Mouse (Mus musculus) hindbrain, embryonic 15.5 days (tissue): ENCODE results near the gene Malsu1. TPM values are rescaled to one million over a fixed set of nuclear protein-coding genes. Genes with fewer than 3 reads are reported as not detected.

ENCODE experiments used
- ATAC-seq: fragments of 200-750 bp; cut with Nextera tagmentation; 2 replicates; pipeline ENCODE4 v1.8.0; 2017; ENCODE audit warnings: low read depth, moderate number of reproducible peaks, moderate TSS enrichment; ENCODE audit not compliant: low FRiP score
- H3K27ac ChIP-seq: fragments of 300-500 bp; sonication (generic); replicated peaks from 2 replicates; pipeline ENCODE4 v1.5.1; 2015; ENCODE audit warnings: mild to moderate bottlenecking, inconsistent platforms
- H3K27me3 ChIP-seq: fragments of 300-500 bp; sonication (generic); 2 replicates; pipeline ENCODE4 v1.6.1; 2015; ENCODE audit warnings: control low read depth, inconsistent platforms
- H3K36me3 ChIP-seq: fragments of 300-500 bp; sonication (generic); 2 replicates; pipeline ENCODE4 v1.6.1; 2015; ENCODE audit warnings: control low read depth, inconsistent platforms
- H3K4me1 ChIP-seq: fragments of 300-500 bp; sonication (generic); replicated peaks from 2 replicates; pipeline ENCODE4 v1.6.1; 2015; ENCODE audit warnings: control low read depth, inconsistent platforms
- H3K4me2 ChIP-seq: fragments of 300-500 bp; sonication (generic); 2 replicates; pipeline ENCODE4 v1.6.1; 2015; ENCODE audit warnings: moderate library complexity, mild to moderate bottlenecking, inconsistent platforms
- H3K4me3 ChIP-seq: fragments of 300-500 bp; sonication (generic); 2 replicates; pipeline ENCODE4 v1.5.1; 2015; ENCODE audit warnings: mild to moderate bottlenecking, inconsistent platforms
- H3K9ac ChIP-seq: fragments of 300-500 bp; sonication (generic); 2 replicates; pipeline ENCODE4 v1.6.1; 2015; ENCODE audit warnings: inconsistent platforms
- H3K9me3 ChIP-seq: fragments of 300-500 bp; sonication (generic); 2 replicates; pipeline ENCODE4 v1.6.1; 2016; ENCODE audit warnings: control low read depth, inconsistent platforms
- WGBS: fragments of 180-500 bp; shearing (Covaris S2); methylation state at CpG from one replicate; pipeline ENCODE4 v1.1.7; 2015; 5-methylcytosine and 5-hydroxymethylcytosine counted together
- polyA plus RNA-seq: library from polyadenylated mRNA; unstranded; fragments of >200 nt; fragmentation: Nextera tagmentation; extraction: Ambion mirVana; gene quantifications from 2 replicates; pipeline ENCODE4 v1.2.1, GENCODE M21; 2015

Gene Malsu1
- polyA plus RNA-seq, 1 experiment from 2014 or later, result 62.1 TPM

DNA sequence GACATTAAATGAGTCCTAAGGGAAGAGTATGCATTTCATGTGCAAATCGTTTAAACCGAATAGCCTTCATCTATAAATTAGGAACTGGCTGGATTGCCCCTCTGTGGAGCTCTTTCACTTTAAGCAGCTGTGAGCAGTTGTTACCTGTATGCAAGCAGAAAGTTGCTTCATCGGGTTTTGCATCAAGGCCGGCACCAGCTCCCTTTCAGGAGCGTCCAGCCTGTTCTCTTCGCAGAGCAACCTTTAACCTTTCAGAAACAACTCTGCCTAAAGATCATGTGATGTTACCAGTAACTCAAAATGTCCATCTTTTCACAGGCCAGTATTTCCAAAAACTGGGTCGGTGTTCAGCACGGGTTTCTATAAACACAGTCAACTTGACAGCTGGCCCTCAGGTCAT is 26.6 kb upstream of the Malsu1 start:
- no peak for ATAC-seq
- Histone ChIP-seq H3K4me1 (no peaks in the 10 kb centered on the region), H3K4me3 (no peak overlapping the region), H3K27ac (no peak overlapping the region), H3K36me3 (no peaks in the 10 kb centered on the region), H3K9me3 (no peaks in the 10 kb centered on the region), H3K4me2 (no peak overlapping the region), H3K9ac (no peak overlapping the region), H3K27me3 (no peaks in the 10 kb centered on the region)
- WGBS, result 77% methylated on average over 8 of the region's 8 CpGs

DNA sequence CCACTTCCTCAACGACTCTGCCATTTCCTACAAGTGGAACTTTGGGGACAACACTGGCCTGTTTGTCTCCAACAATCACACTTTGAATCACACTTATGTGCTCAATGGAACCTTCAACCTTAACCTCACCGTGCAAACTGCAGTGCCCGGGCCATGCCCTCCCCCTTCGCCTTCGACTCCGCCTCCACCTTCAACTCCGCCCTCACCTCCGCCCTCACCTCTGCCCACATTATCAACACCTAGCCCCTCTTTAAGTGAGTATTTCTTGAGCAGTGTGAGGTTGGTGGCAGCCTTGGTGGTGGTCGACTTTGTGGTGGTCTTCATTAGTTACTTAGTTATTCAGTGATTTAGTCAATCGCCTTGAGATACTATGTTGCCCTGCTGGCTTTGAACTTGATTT is 25.7 kb upstream of the Malsu1 start:
- no peak for ATAC-seq
- H3K27me3 ChIP-seq, result no peaks in the 10 kb centered on the region
- 84% methylated on average over 10 of the region's 10 CpGs for WGBS

DNA sequence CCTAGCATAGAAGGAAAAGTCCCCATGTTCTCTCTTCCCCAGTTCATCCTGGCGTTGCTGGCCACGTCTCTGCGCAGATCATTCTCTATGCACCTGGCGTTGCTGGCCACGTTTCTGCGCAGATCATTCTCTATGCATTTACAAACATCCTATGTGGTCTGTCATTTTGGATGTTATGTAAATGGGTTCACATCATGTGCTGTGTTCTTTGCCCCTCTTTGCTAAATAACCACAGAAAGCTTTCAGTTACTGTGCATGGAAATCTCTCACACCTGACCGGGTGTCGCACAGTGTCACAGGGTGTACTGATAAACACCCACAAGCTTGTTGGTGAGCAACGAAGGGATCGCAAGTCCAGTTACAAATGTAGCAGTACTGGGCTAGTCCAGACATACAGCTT is 25.2 kb upstream of the Malsu1 start:
- no peaks in the 10 kb centered on the region for H3K27me3 ChIP-seq
- H3K9ac ChIP-seq, result no peak overlapping the region
- H3K9me3 ChIP-seq, result no peaks in the 10 kb centered on the region
- H3K4me1 ChIP-seq, result no peaks in the 10 kb centered on the region
- H3K4me3 ChIP-seq, result no peak overlapping the region
- H3K4me2 ChIP-seq, result no peak overlapping the region
- WGBS, result 89% methylated on average over 10 of the region's 10 CpGs
- ATAC-seq, result no peak
- H3K27ac ChIP-seq, result no peak overlapping the region
- no peaks in the 10 kb centered on the region for H3K36me3 ChIP-seq

More for the DNA sequence above, 25.7 kb upstream of the Malsu1 start:
- Histone ChIP-seq H3K36me3 (no peaks in the 10 kb centered on the region), H3K4me1 (no peaks in the 10 kb centered on the region), H3K9me3 (no peaks in the 10 kb centered on the region), H3K9ac (no peak overlapping the region), H3K4me2 (no peak overlapping the region), H3K27ac (no peak overlapping the region), H3K4me3 (no peak overlapping the region)

DNA sequence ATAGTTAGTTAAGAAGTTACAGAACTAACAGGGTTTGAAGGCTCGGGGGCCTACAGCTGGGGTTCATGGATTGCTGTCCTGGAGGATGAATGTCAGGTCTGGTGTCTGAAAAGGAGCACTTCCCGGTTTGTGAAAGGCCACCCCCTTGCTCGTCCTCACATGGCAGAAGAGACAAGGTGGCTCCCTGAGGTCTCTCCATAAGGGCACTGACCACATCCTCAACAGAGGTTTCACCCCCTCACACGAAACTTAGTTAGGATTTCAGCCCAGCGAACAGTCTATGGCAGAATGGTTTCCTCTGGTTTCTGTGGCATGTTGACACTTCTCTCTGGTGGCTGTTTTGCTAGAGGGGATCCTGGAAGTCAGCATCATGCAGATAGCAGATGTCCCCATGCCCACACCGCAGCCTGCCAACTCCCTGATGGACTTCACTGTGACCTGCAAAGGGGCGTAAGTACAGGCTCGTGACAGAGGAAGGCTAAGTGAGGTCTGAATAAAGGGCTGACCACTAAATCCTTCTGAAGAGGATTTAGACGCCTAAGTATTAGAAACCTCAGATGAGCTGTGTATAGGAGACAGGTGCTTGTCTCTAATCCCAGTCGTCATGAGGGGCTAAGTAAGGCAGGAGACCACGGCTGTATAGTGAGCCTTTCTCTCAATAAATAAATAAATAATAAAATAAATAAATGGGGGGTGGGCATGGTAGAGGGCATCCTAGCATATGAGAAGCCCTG is 22.8 kb upstream of the Malsu1 start:
- H3K9me3 ChIP-seq, result no peaks in the 10 kb centered on the region
- no peak overlapping the region for H3K4me3 ChIP-seq
- ATAC-seq, result no peak
- no peaks in the 10 kb centered on the region for H3K27me3 ChIP-seq
- H3K4me1 ChIP-seq, result peaks cover 12% of the 10 kb centered on the region
- H3K4me2 ChIP-seq, result no peak overlapping the region
- H3K9ac ChIP-seq, result no peak overlapping the region
- H3K27ac ChIP-seq, result no peak overlapping the region
- no peaks in the 10 kb centered on the region for H3K36me3 ChIP-seq
- WGBS, result 69% methylated on average over 11 of the region's 11 CpGs

DNA sequence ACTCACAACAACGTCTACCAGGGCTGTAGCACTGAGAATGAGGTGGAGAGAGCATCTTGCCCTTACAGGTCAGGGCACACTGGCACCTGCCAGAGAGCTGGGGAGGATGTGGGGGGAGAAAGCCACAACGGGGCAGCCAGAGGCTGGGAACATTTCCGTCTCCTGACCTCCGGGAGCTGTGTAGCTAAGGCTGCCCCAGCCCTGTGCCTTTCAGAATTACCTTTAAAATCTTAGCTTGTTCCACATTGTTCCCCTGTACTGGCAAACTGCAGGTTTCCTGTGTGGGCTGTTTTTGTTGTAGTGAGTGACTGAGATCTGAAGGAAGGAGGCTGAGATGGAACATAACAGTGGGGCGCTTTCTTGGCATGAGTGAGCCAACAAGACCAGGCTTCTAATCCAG is 21.4 kb upstream of the Malsu1 start:
- H3K4me2 ChIP-seq, result no peak overlapping the region
- H3K27me3 ChIP-seq, result no peaks in the 10 kb centered on the region
- H3K27ac ChIP-seq, result no peak overlapping the region
- H3K9ac ChIP-seq, result no peak overlapping the region
- no peak for ATAC-seq
- no peak overlapping the region for H3K4me3 ChIP-seq
- 85% methylated on average over 5 of the region's 5 CpGs for WGBS
- no peaks in the 10 kb centered on the region for H3K9me3 ChIP-seq
- H3K4me1 ChIP-seq, result peaks cover 18% of the 10 kb centered on the region
- H3K36me3 ChIP-seq, result no peaks in the 10 kb centered on the region

DNA sequence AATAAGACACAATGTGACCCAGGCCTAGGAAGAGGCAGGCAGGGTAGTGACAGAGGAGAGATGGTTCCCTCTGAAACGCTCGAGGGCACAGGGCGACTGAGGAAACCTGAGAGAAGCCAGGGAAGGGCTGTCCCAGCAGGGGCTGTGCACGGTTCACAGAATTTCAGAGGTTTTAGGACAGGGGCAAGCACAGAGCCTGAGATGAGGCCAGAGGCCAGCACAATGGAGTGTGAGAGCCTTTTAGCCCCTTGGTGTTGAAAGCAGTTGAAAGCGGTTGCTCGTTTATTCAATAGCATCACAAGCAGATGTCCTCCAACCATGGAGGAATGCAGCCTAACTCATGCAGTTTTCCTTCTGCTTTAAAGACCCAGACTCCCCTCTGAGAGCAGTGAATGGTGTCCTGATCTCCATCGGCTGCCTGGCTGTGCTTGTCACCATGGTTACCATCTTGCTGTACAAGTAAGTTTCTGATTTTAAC is 18.3 kb upstream of the Malsu1 start:
- Histone ChIP-seq H3K4me2 (peak overlapping the region; percentile 37), H3K9ac (no peak overlapping the region), H3K27me3 (no peaks in the 10 kb centered on the region)

DNA sequence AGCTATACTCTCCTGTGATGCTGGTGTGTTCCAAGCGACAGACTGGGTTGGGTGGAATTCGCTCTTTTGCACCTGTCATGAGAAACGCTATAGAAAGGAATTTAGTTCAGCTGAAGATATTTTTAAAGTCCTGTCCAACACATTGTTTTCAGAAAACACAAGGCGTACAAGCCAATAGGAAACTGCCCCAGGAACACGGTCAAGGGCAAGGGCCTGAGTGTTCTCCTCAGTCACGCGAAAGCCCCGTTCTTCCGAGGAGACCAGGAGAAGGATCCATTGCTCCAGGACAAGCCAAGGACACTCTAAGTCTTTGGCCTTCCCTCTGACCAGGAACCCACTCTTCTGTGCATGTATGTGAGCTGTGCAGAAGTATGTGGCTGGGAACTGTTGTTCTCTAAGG is 17.6 kb upstream of the Malsu1 start:
- Histone ChIP-seq H3K27me3 (no peaks in the 10 kb centered on the region), H3K36me3 (no peaks in the 10 kb centered on the region), H3K9ac (no peak overlapping the region), H3K27ac (peak overlapping the region; percentile 66; the same call in 1 of the 2 replicates), H3K4me3 (no peak overlapping the region), H3K4me2 (no peak overlapping the region), H3K4me1 (peaks cover 18% of the 10 kb centered on the region), H3K9me3 (no peaks in the 10 kb centered on the region)
- no peak for ATAC-seq
- 51% methylated on average over 9 of the region's 9 CpGs for WGBS

More for the DNA sequence above, 18.3 kb upstream of the Malsu1 start:
- 3% methylated on average over 7 of the region's 7 CpGs for WGBS
- Histone ChIP-seq H3K36me3 (no peaks in the 10 kb centered on the region), H3K4me1 (peaks cover 18% of the 10 kb centered on the region), H3K4me3 (no peak overlapping the region), H3K9me3 (no peaks in the 10 kb centered on the region), H3K27ac (peak overlapping the region; percentile 66)
- ATAC-seq, result peak; percentile 76

DNA sequence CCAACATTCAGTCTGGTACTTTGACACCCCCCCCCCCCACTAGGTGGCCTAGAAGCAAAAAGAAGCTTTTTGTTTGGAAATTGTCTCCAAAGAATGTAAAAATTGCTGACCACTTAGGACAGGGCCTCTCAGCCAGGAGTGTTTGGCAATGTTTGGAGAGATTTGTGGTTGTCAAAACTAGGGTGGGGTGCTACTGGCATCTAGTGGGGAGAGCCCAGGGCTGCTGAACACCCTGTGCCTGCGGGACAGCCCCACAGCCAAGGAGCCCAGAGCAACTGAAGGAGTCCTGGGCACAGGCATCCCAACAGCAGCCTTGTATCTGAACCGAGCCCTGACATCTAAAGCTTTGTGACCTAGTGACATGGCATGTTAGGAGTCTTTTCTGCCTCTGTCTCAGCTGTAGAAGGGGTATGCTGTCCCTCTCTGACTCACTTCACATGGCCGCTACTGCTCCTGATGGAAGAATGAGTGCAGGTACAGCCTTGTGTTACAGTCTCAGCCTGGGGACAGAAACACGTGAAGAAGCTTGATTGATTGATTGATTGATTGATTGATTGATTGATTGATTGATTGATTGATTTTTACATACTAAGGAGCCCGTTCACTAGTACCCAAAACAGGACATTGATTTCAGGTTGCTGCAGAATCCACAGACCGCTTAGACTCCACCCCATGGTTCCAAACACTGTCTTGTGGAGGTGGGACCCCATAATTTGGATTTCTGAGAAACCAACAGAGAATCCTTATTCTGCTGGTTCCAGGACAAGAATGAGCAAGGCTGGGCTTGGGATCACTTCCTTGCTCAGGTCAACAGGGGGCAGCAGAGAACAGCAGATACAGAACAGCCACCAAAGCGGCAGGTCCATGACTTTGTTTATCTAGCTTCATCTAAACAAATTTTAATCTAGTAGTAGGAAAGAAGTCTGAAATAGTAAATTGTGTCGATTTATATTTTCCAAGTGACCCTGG is 16.3 kb upstream of the Malsu1 start:
- 31% methylated on average over 8 of the region's 8 CpGs for whole genome bisulfite sequencing
- H3K27ac ChIP-seq, result no peak overlapping the region
- H3K9ac ChIP-seq, result no peak overlapping the region
- no peak overlapping the region for H3K4me2 ChIP-seq
- ATAC-seq, result peak; percentile 62; the same call in 1 of the 2 replicates
- no peaks in the 10 kb centered on the region for H3K27me3 ChIP-seq
- H3K4me3 ChIP-seq, result no peak overlapping the region
- H3K4me1 ChIP-seq, result peaks cover 18% of the 10 kb centered on the region
- H3K9me3 ChIP-seq, result no peaks in the 10 kb centered on the region
- H3K36me3 ChIP-seq, result no peaks in the 10 kb centered on the region

DNA sequence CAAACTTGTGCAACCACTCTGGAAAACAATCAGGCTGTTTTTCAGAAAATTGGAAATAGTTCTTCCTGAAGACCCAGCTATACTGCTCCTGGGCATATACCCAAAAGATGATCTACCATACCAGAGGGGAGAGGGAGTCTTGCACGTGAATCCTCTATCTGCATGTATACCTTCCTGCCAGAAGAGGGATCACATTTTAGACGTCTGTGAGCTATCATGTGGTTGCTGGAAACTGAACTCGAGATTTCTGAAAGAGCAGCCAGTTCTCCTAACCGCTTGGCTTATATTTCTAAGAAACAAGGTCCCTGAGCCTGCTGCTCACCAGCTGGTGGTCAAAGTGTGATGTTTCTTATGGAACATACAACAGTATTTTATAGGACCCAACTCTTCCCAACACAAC is 5.2 kb upstream of the Malsu1 start:
- Histone ChIP-seq H3K4me2 (no peak overlapping the region), H3K27me3 (0 out of 2 replicates have a peak, but pooled peaks cover 3% of the 10 kb centered on the region), H3K9me3 (no peaks in the 10 kb centered on the region), H3K4me1 (0 out of 2 replicates have a peak, but pooled peaks cover 3% of the 10 kb centered on the region), H3K36me3 (no peaks in the 10 kb centered on the region), H3K9ac (no peak overlapping the region), H3K27ac (no peak overlapping the region), H3K4me3 (no peak overlapping the region)
- WGBS, result 57% methylated on average over 3 of the region's 4 CpGs
- ATAC-seq, result no peak

DNA sequence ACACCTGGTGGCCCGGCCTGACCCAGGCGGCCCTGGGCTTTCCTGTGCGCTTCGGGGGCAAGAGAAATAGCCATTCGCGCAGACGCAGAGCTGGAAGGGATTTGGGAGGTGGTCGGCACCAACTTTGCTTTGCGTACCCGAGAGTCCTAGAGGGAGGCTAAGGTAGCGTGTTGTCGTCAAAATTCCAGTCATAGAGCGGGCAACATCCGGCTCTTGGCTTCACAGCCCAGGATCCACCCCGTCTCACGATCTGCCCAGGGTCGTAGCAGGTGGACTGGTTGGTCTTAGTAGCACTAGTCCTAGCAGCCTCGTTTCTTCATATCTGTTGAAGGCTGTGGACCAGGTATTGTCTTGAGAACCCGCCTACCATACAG is 509 bp downstream of the Malsu1 start:
- Histone ChIP-seq H3K9ac (peak overlapping the region; percentile 93), H3K27me3 (0 out of 2 replicates have a peak, but pooled peaks cover 3% of the 10 kb centered on the region), H3K4me3 (peak overlapping the region; percentile 94), H3K4me2 (peak overlapping the region; percentile 71), H3K9me3 (no peaks in the 10 kb centered on the region), H3K27ac (peak overlapping the region; percentile 89), H3K36me3 (no peaks in the 10 kb centered on the region), H3K4me1 (peaks cover 30% of the 10 kb centered on the region)
- under 1% methylated on average over 19 of the region's 19 CpGs for WGBS
- ATAC-seq, result no peak; the same call in 1 of the 2 replicates

DNA sequence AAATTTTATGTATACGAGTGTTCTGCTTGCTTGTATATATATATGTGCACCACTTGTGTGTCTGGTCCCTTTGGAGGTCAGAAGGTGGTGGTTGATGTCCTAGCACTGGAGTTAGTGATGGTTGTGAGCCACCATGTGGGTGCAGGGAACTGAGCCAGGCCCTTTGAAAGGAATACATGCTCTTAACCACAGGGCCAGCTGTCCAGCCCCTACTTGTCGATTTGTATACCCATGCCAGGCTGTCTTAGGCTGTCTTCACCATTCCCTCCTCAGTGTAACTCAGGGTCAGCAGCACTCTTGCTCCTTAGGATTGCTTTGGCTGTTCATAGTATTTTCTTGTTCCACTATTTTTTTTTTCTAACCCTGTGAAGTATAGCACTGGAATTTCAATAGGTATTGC is 4.3 kb downstream of the Malsu1 start:
- Histone ChIP-seq H3K27me3 (no peaks in the 10 kb centered on the region), H3K4me3 (no peak overlapping the region), H3K9me3 (no peaks in the 10 kb centered on the region), H3K27ac (no peak overlapping the region), H3K4me1 (peaks cover 30% of the 10 kb centered on the region), H3K36me3 (no peaks in the 10 kb centered on the region), H3K9ac (no peak overlapping the region), H3K4me2 (no peak overlapping the region)
- 85% methylated on average over 2 of the region's 2 CpGs for WGBS
- no peak for ATAC-seq

DNA sequence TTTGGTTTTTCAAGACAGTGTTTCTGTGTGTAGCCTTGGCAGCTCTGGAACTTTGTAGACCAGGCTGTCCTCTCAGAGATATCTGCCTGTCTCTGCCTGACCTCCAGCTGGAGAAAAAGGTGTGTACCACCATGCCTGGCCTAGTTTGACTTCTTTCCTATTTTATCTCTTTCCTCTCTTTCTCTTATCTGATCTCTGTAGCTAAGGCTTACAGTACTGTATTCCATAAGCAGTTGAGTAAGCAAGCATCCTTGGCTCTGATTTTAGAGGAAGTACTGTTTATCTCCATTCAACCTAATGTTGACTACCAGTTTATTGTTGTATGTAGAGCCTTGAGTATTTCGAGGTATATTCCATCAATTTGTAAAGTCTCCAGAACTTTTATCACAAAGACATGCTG is 5.7 kb downstream of the Malsu1 start:
- Histone ChIP-seq H3K9me3 (no peaks in the 10 kb centered on the region), H3K36me3 (peaks cover 11% of the 10 kb centered on the region), H3K4me2 (no peak overlapping the region), H3K4me1 (peaks cover 26% of the 10 kb centered on the region), H3K27ac (no peak overlapping the region), H3K27me3 (no peaks in the 10 kb centered on the region), H3K9ac (no peak overlapping the region), H3K4me3 (no peak overlapping the region)
- no peak for ATAC-seq
- WGBS, result 90% methylated on average over 1 of the region's 1 CpGs
